Mouse (Mus musculus): ENCODE results near the gene Ptpdc1. TPM values are rescaled to one million over a fixed set of nuclear protein-coding genes. Genes with fewer than 3 reads are reported as not detected.

The Ptpdc1 gene
- 5.4 TPM in 2 replicates for polyA plus RNA-seq (2015; fragmentation: Nextera tagmentation; extraction: Ambion mirVana)

DNA sequence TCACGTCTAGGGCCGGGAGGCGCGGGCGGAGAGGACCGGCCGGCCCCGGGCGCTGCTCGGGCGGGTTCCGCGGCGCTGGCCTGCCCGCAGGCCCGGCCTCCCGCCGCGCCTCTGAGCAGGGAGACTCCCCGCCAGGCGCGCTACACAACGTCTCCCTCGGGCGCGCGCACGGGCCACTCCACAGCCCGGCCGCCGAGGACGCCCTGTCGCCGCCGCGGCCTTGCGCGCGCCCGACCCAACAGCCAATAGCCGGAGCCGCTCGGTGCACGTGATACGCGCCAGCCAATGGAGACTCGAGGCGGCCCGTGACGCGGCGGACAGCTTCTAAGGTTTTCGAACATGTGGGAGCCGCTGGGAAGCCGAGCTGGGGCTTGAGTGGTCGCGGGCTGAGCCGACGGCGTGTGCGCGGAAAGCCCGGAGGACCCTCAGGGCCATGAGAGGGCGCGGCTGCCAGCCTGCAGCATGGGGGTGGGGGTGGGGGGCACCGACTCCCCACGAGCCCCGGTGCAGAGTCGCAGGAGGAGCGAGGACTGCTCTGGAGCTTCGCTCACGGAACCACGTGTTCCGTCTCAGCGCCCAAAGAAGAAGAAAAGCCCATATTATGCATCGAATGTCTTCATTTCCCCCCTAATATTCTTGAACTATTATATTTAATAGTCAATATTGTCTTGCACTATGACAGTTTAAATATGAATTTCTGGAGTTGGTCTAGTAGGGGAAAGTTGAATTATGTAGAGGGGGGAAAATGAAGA is at the start of gene Ptpdc1:
Ptpdc1 (minus strand) TSS at position 232 of the 752 bp plus-strand sequence.

DNA sequence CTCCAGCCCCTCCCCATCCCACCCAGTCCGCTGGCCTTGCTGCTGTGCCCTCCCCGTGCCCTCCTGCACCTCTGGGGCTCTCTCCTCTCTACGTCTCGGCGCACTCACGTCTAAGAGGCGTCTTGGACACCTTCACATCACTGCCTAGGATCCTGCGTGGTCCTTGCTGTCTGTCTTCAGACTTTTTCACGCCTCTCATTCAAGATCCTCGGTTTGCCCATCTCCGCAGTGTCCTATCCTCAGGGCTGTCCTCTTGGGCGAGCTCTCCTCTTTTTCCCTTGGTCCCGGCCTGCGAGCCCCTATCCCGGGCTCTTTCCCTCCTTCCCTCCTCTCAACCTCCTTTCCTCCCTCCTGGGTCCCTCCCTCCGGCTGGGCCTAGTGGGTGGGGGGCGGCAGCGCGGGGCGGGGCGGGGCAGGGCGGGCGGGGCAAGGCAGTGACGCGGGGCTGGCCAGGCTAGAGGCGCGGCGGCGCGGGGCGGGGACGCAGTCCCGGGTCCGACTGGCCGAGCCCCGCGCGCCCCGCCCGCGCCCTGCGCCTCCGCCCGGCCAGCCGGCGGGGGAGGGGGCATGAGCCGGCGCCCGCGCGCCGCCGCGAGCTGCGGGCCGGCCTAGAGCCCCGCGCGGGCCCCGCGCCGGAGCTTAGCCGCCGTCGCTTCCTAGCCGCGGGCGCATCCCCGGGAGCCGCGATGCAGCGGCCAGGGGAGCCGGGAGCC is 37.1 kb upstream of the Ptpdc1 start, which contains the start of gene Barx1:
Barx1 (plus strand) TSS at position 568 of the 713 bp plus-strand sequence.

MicroRNAs encoded within 50 kb of the gene (microRNA counts, 519-probe panel; counts per million panel counts)
- microRNA mmu-let-7a = 5,859 counts per million, percentile 99 among the panel's probes with 10 or more counts
- 5,859 counts per million, percentile 99 among the panel's probes with 10 or more counts for microRNA mmu-let-7d
- microRNA mmu-let-7f = 5,428 counts per million, percentile 96 among the panel's probes with 10 or more counts

Small RNA genes lying within 50 kb of the gene (microRNA-seq; reads per million reads assigned to microRNA genes)
- not detected for gene Gm24111
- gene Mirlet7a-1 = 255 reads per million, percentile 56 among the genes with 10 or more reads in this experiment
- gene Mirlet7d = 20,908 reads per million, percentile 97 among the genes with 10 or more reads in this experiment
- gene Mirlet7f-1 = not detected

Other genes with a start within 250 kb of the Ptpdc1 start
- gene Zfp169, start 112.2 kb downstream of the Ptpdc1 start, polyA plus RNA-seq (2015; fragmentation: Nextera tagmentation; extraction: Ambion mirVana) = 1.2 and 1.8 TPM in 2 replicates
- 0.28 and 0.56 TPM in 2 replicates for gene A830005F24Rik, start 112.1 kb downstream of the Ptpdc1 start, polyA plus RNA-seq (2015; fragmentation: Nextera tagmentation; extraction: Ambion mirVana)
- 0.12 TPM in 1 of 2 replicates, not detected in the other for gene Barx1, start 37.3 kb upstream of the Ptpdc1 start, polyA plus RNA-seq (2015; fragmentation: Nextera tagmentation; extraction: Ambion mirVana)
- gene Phf2, start 245.5 kb upstream of the Ptpdc1 start, polyA plus RNA-seq (2015; fragmentation: Nextera tagmentation; extraction: Ambion mirVana) = 3.5 and 3.8 TPM in 2 replicates

Measured in urinary bladder, postnatal 0 days (tissue).